Mouse (Mus musculus): ENCODE data around the gene Scube3. TPM values are rescaled to one million over a fixed set of nuclear protein-coding genes. Genes with fewer than 3 reads are reported as not detected.
A peak's percentile ranks its signal among the peaks of the same experiment; 100 is the strongest.

Gene Scube3
- total RNA-seq, 2 experiments from 2014 or later, result 1.5 TPM

GRCm38 (mm10) chr17:28160361-28160760 is 18.4 kb downstream of the Scube3 start:
- Histone ChIP-seq H3K27ac (no peak overlapping the region), H3K4me3 (no peak overlapping the region)
- TF ChIP-seq CTCF (IDR thresholded peaks at IDR 0.05), result no peak
- DNase-seq (ENCODE audit: extremely low spot score in 1 of 2, low spot score in 2 of 2), result no peak
- intact Hi-C loops (cut with DNase I), result loop anchor here (10.0 kb wide), 1 partner anchor 176 kb away; no protein-coding TSS in a partner anchor

- no peak for TF ChIP-seq CTCF (IDR thresholded peaks at IDR 0.05)
- DNase-seq (ENCODE audit: extremely low spot score in 1 of 2, low spot score in 2 of 2), result no peak
- Histone ChIP-seq H3K27ac (no peak overlapping the region), H3K4me3 (no peak overlapping the region)
- intact Hi-C loops (cut with DNase I), result loop anchor here (10.0 kb wide), 1 partner anchor 177 kb away; no protein-coding TSS in a partner anchor
These were observed 19.5 kb downstream of the Scube3 start for GRCm38 (mm10) chr17:28161310-28161881.

GRCm38 (mm10) chr17:28163666-28164065 is 21.7 kb downstream of the Scube3 start:
- DNase-seq (ENCODE audit: extremely low spot score in 1 of 2, low spot score in 2 of 2), result peak; percentile 76 to 83
- intact Hi-C loops (cut with DNase I), result loop anchor here (1.0 to 10.0 kb wide), 2 partner anchors 78 to 179 kb away; no protein-coding TSS in a partner anchor
- Histone ChIP-seq H3K27ac (peak overlapping the region; percentile 19; the same call in 1 of the 2 replicates), H3K4me3 (no peak overlapping the region)
- TF ChIP-seq CTCF (IDR thresholded peaks at IDR 0.05), result peak; percentile 98

- no peak for DNase-seq (ENCODE audit: extremely low spot score in 1 of 2, low spot score in 2 of 2)
- Histone ChIP-seq H3K4me3 (no peak overlapping the region), H3K27ac (peak overlapping the region; percentile 9)
- intact Hi-C loops (cut with DNase I), result no loop called here
- no peak for TF ChIP-seq CTCF (IDR thresholded peaks at IDR 0.05)
These were observed 28.7 kb downstream of the Scube3 start for GRCm38 (mm10) chr17:28170460-28171305.

GRCm38 (mm10) chr17:28172690-28173089 is 30.7 kb downstream of the Scube3 start:
- intact Hi-C loops (cut with DNase I), result no loop called here

GRCm38 (mm10) chr17:28176775-28177539 is 35.0 kb downstream of the Scube3 start, which contains the start of gene Zfp523:
TSS of gene Zfp523 (plus strand) at chr17:28177129.
- intact Hi-C loops (cut with DNase I), result no loop called here
- H3K4me3 ChIP-seq, result peak within 1 kb of the TSS; percentile 97
- TF ChIP-seq CTCF (IDR thresholded peaks at IDR 0.05), result no peak
- DNase-seq (ENCODE audit: extremely low spot score in 1 of 2, low spot score in 2 of 2), result peak; percentile 92 to 93
- H3K27ac ChIP-seq, result peak within 1 kb of the TSS; percentile 97

More at GRCm38 (mm10) chr17:28172690-28173089, 30.7 kb downstream of the Scube3 start:
- no peak for TF ChIP-seq CTCF (IDR thresholded peaks at IDR 0.05)
- Histone ChIP-seq H3K27ac (no peak overlapping the region), H3K4me3 (no peak overlapping the region)
- DNase-seq (ENCODE audit: extremely low spot score in 1 of 2, low spot score in 2 of 2), result no peak

- no peak for DNase-seq (ENCODE audit: extremely low spot score in 1 of 2, low spot score in 2 of 2)
- TF ChIP-seq CTCF (IDR thresholded peaks at IDR 0.05), result no peak
- Histone ChIP-seq H3K27ac (peak overlapping the region; percentile 97), H3K4me3 (peak overlapping the region; percentile 97)
- intact Hi-C loops (cut with DNase I), result no loop called here
These were observed 35.7 kb downstream of the Scube3 start for GRCm38 (mm10) chr17:28177540-28178046.

- no peak for DNase-seq (ENCODE audit: extremely low spot score in 1 of 2, low spot score in 2 of 2)
- intact Hi-C loops (cut with DNase I), result no loop called here
- no peak for TF ChIP-seq CTCF (IDR thresholded peaks at IDR 0.05)
- no peak overlapping the region for H3K4me3 ChIP-seq
- no peak overlapping the region for H3K27ac ChIP-seq
These were observed 38.4 kb downstream of the Scube3 start for GRCm38 (mm10) chr17:28180331-28180730.

GRCm38 (mm10) chr17:28180783-28181544 is 39.0 kb downstream of the Scube3 start:
- DNase-seq (ENCODE audit: extremely low spot score in 1 of 2, low spot score in 2 of 2), result no peak
- no peak overlapping the region for H3K4me3 ChIP-seq
- no peak for TF ChIP-seq CTCF (IDR thresholded peaks at IDR 0.05)
- H3K27ac ChIP-seq, result no peak overlapping the region
- intact Hi-C loops (cut with DNase I), result no loop called here

GRCm38 (mm10) chr17:28184971-28185638 is 43.2 kb downstream of the Scube3 start:
- no peak overlapping the region for H3K4me3 ChIP-seq
- H3K27ac ChIP-seq, result no peak overlapping the region
- intact Hi-C loops (cut with DNase I), result no loop called here
- TF ChIP-seq CTCF (IDR thresholded peaks at IDR 0.05), result no peak
- no peak for DNase-seq (ENCODE audit: extremely low spot score in 1 of 2, low spot score in 2 of 2)
